Mouse (Mus musculus) adrenal gland (tissue): Measurements from ENCODE around the gene Pcyox1.

ENCODE experiments used
- intact Hi-C: fragments of 180-260 bp; cut with DNase I; formaldehyde crosslinking; loops from one replicate; pipeline ENCODE4 v1.15.1; 2025
- long read RNA-seq, 2 experiments: library from polyadenylated mRNA; unstranded; transcript quantifications; one replicate each; pipeline ENCODE4 v2.0.0; 2020; ENCODE audit warnings: borderline replicate concordance in 1 of 2; ENCODE audit not compliant: insufficient replicate concordance in 1 of 2

Gene Pcyox1
- long read RNA-seq, experiment 1, full-length matches to known transcripts: 45 of 97 reads
- long read RNA-seq, experiment 1, partial matches to known transcripts: 0 of 97 reads
- long read RNA-seq, experiment 1, other reads (novel, unspliced or antisense): 52 of 97 reads
- long read RNA-seq, experiment 2, full-length matches to known transcripts: 24 of 46 reads
- long read RNA-seq, experiment 2, partial matches to known transcripts: 0 of 46 reads
- long read RNA-seq, experiment 2, other reads (novel, unspliced or antisense): 22 of 46 reads

- intact Hi-C loops: loop anchor here (2.0 kb wide), 1 partner anchor 32 kb away; the partner anchor contains the start of gene Fam136a
These were observed at the start of gene Pcyox1 for GRCm38 (mm10) chr6:86396581-86397256. TSS of gene Pcyox1 (minus strand) at chr6:86397154.

- intact Hi-C loops: no loop called here
These were observed 48.6 kb upstream of the Pcyox1 start for GRCm38 (mm10) chr6:86445551-86445950.

GRCm38 (mm10) chr6:86441571-86441970, 44.6 kb upstream of the Pcyox1 start:
- intact Hi-C loops: no loop called here

- intact Hi-C loops: loop anchor here (5.0 to 10.0 kb wide), 2 partner anchors 33 to 235 kb away; no protein-coding TSS in a partner anchor
These were observed 42.6 kb upstream of the Pcyox1 start for GRCm38 (mm10) chr6:86439531-86439930.

GRCm38 (mm10) chr6:86439119-86439496, 42.2 kb upstream of the Pcyox1 start:
- intact Hi-C loops: loop anchor here (5.0 to 10.0 kb wide), 2 partner anchors 33 to 236 kb away; no protein-coding TSS in a partner anchor

- intact Hi-C loops: loop anchor here (5.0 to 10.0 kb wide), 2 partner anchors 34 to 236 kb away; no protein-coding TSS in a partner anchor
These were observed 41.5 kb upstream of the Pcyox1 start, which contains the start of gene C87436 for GRCm38 (mm10) chr6:86438272-86439118. TSS of gene C87436 (plus strand) at chr6:86438374.

GRCm38 (mm10) chr6:86437711-86438110, 40.8 kb upstream of the Pcyox1 start:
- intact Hi-C loops: loop anchor here (5.0 to 10.0 kb wide), 2 partner anchors 35 to 237 kb away; no protein-coding TSS in a partner anchor

- intact Hi-C loops: loop anchor here (10.0 kb wide), 1 partner anchor 241 kb away; no protein-coding TSS in a partner anchor
These were observed 36.7 kb upstream of the Pcyox1 start for GRCm38 (mm10) chr6:86433696-86434095.

- intact Hi-C loops: loop anchor here (10.0 kb wide), 1 partner anchor 243 kb away; no protein-coding TSS in a partner anchor
These were observed 34.6 kb upstream of the Pcyox1 start for GRCm38 (mm10) chr6:86431531-86431930.

- intact Hi-C loops: no loop called here
These were observed 29.4 kb upstream of the Pcyox1 start, which contains the start of gene Gm44790 for GRCm38 (mm10) chr6:86426358-86426757. TSS of gene Gm44790 (plus strand) at chr6:86426658.

- intact Hi-C loops: no loop called here
These were observed 23.5 kb upstream of the Pcyox1 start for GRCm38 (mm10) chr6:86420491-86420890.

- intact Hi-C loops: no loop called here
These were observed 22.3 kb upstream of the Pcyox1 start for GRCm38 (mm10) chr6:86419239-86419638.

GRCm38 (mm10) chr6:86418711-86419110, 21.8 kb upstream of the Pcyox1 start:
- intact Hi-C loops: no loop called here

- intact Hi-C loops: no loop called here
These were observed 9.4 kb upstream of the Pcyox1 start for GRCm38 (mm10) chr6:86406306-86406705.

GRCm38 (mm10) chr6:86404996-86405395, 8.0 kb upstream of the Pcyox1 start:
- intact Hi-C loops: no loop called here

GRCm38 (mm10) chr6:86404100-86404861, 7.3 kb upstream of the Pcyox1 start, which contains the start of gene Tia1:
TSS of gene Tia1 (plus strand) at chr6:86404219.
- intact Hi-C loops: no loop called here

GRCm38 (mm10) chr6:86403728-86404099, 6.8 kb upstream of the Pcyox1 start:
- intact Hi-C loops: no loop called here

GRCm38 (mm10) chr6:86402681-86403607, 6.0 kb upstream of the Pcyox1 start:
- intact Hi-C loops: no loop called here

- intact Hi-C loops: no loop called here
These were observed 4.0 kb upstream of the Pcyox1 start for GRCm38 (mm10) chr6:86400972-86401371.
